Mouse (Mus musculus): ENCODE measurements around the gene AC124502.3.
"Not testable (repeated sequence)": the region's sequence is repeated elsewhere in the genome, so short reads cannot be mapped to it uniquely, and the experiment has no call there.

Gene AC124502.3

DNA sequence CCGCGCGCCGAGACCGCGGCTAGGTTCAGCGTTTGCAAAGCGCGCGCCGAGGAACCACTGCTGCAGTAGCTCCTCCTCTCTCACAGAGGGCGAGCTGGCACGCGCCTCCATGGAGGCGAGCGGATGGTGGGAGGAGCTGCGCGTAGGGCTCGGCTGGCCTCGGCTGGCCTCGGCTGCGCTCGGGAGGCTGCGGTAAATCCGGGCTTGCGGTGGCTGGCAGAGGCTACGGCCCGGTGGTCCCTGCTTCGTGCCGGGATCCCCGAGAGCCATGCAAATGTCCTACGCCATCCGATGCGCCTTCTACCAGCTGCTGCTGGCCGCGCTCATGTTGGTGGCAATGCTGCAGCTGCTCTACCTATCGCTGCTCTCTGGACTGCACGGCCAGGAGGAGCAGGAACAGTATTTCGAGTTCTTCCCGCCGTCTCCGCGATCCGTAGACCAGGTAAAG lies at the start of gene AC124502.3, which contains the start of gene B4gat1:
Gene AC124502.3, plus strand, starts transcription at position 183 of the 448 bp plus-strand sequence.
Gene B4gat1, plus strand, starts transcription at position 118 of the 448 bp plus-strand sequence.
- DNase-seq (ENCODE audit: low spot score): peak; percentile 89

DNA sequence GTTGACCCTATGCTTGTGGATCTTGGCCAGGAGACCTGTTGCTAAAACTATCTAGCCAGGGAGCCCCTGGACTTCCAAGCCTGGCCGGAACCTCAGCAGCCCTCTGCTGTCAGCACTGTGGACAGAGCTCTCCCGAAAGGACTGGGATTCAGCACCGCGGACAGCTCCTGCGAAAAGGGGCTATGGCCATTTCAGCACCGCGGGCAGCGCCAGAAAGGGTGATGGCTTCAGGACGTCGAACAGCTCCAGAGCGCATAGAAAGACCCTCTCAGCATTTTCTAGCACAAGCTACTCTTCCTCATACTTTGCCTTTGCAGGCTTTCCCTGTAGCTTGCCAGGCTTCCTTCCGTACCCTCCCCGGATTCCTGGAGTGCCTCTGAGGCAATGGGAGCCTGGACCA lies 49.7 kb upstream of the AC124502.3 start:
- DNase-seq (ENCODE audit: low spot score): peak; percentile 72

- DNase-seq (ENCODE audit: low spot score): peak; percentile 72
Measured at GRCm38 (mm10) chr19:4989434-4990255, 49.0 kb upstream of the AC124502.3 start.

GRCm38 (mm10) chr19:4990256-4990625 lies 48.5 kb upstream of the AC124502.3 start, which contains the start of gene Npas4:
Npas4 (minus strand) TSS chr19:4990316.
- DNase-seq (ENCODE audit: low spot score): no peak

DNA sequence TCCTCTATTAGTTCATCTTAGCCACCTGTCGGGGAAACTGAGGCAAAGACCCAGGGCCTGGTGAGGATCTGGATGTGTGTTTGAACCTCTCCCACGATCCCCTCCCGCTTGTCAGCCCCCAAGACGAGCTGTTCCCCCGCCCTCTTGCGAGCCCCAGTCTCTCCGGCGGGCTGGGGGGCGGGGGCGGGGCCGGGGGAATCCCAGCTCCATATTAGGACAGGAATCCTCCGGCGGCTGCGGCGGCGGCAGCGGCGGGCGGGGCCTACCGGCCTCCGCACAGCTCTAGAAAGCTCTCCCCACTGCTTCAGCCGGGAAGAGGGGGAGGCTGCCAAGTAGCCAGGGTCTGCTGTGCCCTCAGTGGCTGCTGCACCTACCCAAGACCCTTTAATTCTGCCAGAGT lies 48.0 kb upstream of the AC124502.3 start:
- no peak for DNase-seq (ENCODE audit: low spot score)

DNA sequence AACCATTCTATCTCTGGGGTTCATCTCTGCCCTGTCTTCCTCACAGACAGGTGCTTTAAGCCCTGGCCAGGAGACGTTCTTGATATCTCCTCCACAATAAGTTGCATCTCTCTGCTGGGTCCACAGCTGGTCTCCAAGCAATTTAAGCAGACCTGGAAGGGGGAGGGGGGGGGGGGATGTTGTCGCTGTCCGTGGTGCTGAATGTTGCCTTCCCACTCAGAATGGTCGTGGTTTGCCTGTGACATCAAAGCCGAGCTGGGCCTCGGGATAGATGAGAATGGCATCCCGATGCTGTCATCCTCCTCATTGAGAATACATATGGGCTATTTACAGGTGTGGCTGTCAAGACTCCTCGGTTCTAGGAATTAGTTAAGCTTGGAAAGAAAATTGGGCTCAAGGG lies 46.3 kb upstream of the AC124502.3 start:
- DNase-seq (ENCODE audit: low spot score): no peak

DNA sequence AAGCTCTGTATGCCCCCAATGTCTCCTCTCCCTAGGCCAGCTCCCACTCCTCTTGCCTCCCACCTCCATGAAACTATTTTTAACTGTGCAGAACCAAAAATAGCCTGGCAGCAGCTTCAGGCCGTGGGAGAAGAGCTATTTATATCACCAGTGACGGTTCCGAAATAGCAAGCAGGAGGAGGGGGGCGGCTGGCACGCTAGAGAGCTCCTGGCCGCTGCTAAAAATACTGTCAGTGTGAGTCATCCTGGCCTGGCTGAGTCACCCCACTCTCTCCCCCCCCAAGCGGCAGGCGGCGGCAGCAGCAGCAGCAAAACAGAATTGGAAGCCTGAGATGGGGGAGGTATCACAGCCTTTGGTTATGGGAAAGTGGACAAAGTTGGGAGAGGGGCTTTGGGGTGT lies 45.8 kb upstream of the AC124502.3 start:
- peak; percentile 87 for DNase-seq (ENCODE audit: low spot score)

GRCm38 (mm10) chr19:4994043-4994442 lies 44.6 kb upstream of the AC124502.3 start:
- peak; percentile 84 for DNase-seq (ENCODE audit: low spot score)

GRCm38 (mm10) chr19:4999445-5000140 lies 39.1 kb upstream of the AC124502.3 start:
- DNase-seq (ENCODE audit: low spot score): peak; percentile 71

GRCm38 (mm10) chr19:5001666-5002406 lies 36.9 kb upstream of the AC124502.3 start:
- DNase-seq (ENCODE audit: low spot score): peak; percentile 94

DNA sequence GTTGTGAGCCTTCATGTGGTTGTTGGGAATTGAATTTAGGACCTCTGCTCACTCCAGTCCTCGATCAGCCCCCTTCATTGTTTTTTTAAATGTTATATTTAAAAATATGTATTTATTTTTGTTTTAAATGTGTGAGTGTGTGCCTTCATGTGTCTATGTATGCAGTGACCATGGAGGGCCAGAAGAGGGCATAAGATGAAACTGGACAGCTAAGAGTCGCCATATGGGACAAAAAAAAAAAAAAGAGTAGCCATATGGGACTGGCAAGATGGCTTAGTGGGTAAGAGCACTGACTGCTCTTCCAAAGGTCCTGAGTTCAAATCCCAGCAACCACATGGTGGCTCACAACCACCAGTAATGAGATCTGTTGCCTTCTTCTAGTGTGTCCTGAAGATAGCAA lies 35.0 kb upstream of the AC124502.3 start:
- DNase-seq (ENCODE audit: low spot score): not testable (repeated sequence)

GRCm38 (mm10) chr19:5004925-5005324 lies 33.8 kb upstream of the AC124502.3 start:
- no peak for DNase-seq (ENCODE audit: low spot score)

DNA sequence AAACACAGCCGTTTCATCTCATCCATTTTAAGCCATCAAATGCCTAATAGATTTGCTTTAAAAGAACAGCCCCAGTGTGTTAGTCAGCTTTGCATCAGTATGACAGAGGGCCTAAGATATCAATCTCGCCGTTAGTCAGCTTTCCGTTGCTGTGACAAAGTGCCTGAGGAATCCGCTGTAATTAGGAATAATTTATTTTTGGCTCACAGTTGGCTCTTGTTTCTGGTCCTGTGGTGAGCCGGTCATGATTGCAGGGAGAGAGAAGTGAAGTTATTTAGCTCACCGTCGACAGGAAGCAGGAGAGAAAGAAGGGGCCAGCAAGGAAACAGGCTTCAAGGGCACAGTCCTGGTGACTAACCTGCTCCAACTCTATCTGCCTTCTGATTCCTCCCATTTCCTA lies 25.6 kb upstream of the AC124502.3 start:
- DNase-seq (ENCODE audit: low spot score): no peak

DNA sequence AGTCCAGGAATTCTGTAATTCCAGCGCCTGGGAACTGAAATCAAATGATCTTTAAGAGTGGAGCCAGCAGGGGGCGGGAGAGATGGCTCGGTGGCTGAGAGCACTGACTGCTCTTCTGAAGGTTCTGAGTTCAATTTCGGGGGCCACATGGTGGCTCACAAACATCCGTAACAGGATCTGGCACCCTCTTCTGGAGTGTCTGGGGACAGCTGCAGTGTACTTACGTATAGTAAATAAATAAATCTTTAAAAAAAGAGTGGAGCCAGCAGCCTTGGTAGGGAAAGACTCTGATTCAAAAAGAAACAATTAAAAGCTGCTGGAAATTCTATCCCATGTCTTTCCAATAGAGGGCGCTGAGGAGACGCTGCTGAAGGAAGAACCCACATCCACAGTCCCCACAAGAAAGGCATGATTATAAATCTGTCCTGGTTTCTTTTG lies 23.7 kb upstream of the AC124502.3 start:
- no peak for DNase-seq (ENCODE audit: low spot score)

- no peak for DNase-seq (ENCODE audit: low spot score)
Measured at GRCm38 (mm10) chr19:5016221-5016742, 22.4 kb upstream of the AC124502.3 start.

GRCm38 (mm10) chr19:5016782-5017181 lies 21.9 kb upstream of the AC124502.3 start:
- no peak for DNase-seq (ENCODE audit: low spot score)

DNA sequence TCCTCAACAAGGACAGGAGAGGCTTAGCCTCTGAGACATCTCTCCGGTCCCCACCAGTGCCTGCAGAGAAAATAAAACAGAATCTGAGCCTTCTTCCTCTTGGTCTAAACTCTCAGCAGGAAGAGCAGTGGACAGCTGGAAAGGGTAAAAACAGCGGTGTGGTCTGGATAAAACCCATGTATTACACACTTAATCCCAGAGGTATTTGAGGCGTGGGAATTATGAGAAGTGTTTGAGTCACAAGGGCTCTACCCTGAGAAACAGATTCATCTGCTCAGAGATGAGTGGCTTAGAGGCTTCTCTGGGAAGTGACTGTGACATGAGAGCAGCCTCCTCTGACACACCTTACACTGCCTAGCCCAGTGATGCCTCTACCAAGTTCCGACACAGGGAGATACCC lies 21.1 kb upstream of the AC124502.3 start:
- DNase-seq (ENCODE audit: low spot score): no peak

DNA sequence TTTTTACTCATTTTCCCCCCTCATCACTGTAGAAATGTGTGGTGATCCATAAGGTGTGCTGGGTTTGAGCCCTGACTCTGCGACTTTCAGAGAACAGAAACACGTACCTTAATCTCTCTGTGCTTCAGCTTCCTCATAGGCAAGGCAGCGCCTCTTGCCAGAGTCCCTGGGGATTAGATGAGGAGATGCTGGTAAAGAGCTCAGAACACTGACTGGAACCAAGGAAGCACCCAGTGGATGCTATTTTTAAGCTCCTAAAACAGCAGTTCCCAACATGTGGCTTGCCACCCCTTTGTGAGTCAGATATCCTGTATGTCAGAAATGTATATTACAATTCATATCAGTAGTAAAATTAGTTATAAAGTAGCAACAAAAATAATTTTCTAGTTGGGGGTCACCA lies 20.5 kb upstream of the AC124502.3 start:
- DNase-seq (ENCODE audit: low spot score): no peak

- DNase-seq (ENCODE audit: low spot score): no peak
Measured at GRCm38 (mm10) chr19:5021416-5021815, 17.3 kb upstream of the AC124502.3 start.

DNA sequence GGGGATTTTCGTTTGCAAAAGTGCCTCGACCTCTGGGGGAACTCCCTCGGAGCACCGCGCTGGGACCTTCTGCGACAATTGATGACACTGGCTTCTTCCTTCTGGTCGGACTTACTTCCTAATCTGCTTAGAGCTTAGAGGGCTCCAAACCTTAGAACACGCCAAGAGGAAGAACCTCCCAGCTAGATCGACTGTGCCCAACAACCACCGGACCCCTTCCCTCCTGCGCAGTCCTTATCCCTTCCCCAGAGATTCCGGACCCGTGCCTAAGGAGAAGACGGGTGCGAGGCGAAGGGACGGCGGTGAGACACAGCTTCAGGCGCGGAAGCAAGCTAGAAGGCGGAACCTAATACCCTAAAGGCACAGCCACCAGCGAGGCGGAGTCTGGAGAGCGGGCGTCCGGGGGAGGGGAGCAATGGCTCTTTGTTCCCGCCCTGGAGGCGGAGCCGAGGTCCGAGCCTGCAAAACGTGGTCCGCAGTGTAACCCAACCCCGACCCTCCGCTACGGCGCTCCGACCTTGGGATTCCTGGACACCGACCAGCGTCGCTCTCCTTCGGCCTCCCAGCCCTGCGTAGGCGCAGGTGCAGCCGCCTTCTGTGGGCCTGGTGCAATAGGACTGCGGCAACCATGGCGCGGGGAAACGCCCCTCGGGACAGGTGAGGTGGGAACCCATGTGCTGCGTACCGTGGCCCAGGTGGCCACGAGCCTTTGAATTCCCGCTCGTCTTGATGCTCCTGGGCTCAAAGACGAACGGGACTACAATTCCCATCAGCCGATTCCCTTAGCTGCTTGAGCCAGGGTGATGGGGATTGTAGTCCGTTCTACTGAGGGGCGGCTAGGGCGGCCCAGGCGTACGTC lies 14.8 kb upstream of the AC124502.3 start, which contains the start of gene Slc29a2:
Gene Slc29a2, plus strand, starts transcription at position 240 of the 859 bp plus-strand sequence.
- DNase-seq (ENCODE audit: low spot score): peak; percentile 89

- DNase-seq (ENCODE audit: low spot score): no peak
Measured at GRCm38 (mm10) chr19:5026111-5026510, 12.6 kb upstream of the AC124502.3 start.

Data from layer of hippocampus, adult 11-12 months (tissue).